16 mouse cellular contexts compared by ENCODE assay signal in genomic region chr14:121620567-121620966, GRCm38 (mm10).
DNase-seq lines count a peak whose midpoint lies in the region; ATAC-seq lines count a peak whose summit lies in the region.
"Had no signal": no experiment of that assay in that cellular context is flagged by ENCODE, and none has a peak within 500 bp of the region (broad histone marks: within the 10 kb centered on the region; RNA-seq: fewer than 3 reads in every experiment).

No protein-coding gene starts in this region.

- WGBS in kidney, embryonic 15.5 days: 47% methylated on average over 3 of the region's 3 CpGs

- H3K4me2 ChIP-seq in kidney, embryonic 15.5 days: no peak overlapping the region
- H3K4me2 ChIP-seq: embryonic facial prominence, embryonic 13.5 days; forebrain, embryonic 13.5 days; forebrain, embryonic 15.5 days had no signal

- no peaks in the 10 kb centered on the region for H3K9me3 ChIP-seq in kidney, embryonic 15.5 days (replicated peaks)
- H3K9me3 ChIP-seq: embryonic facial prominence, embryonic 13.5 days; forebrain, embryonic 13.5 days; forebrain, embryonic 15.5 days had no signal

- peak; percentile 46 for DNase-seq in gastrocnemius, adult 18-20 months (ENCODE audit: low spot score)
- DNase-seq in gastrocnemius, postnatal 4 days (ENCODE audit: low spot score in 2 of 2): no peak
- no peak for DNase-seq in kidney, adult 9 months
- no peak for DNase-seq in cerebellum, postnatal 14 days
- DNase-seq: adrenal gland, adult 2 months; adrenal gland, postnatal 10 days; adrenal gland, postnatal 25 days; cerebellum, adult 11 months; cerebellum, adult 18-20 months; cerebellum, adult 8-10 months; cerebellum, adult 9-11 months; forebrain, postnatal 0 days had no signal

- no peaks in the 10 kb centered on the region for H3K4me1 ChIP-seq in kidney, embryonic 15.5 days
- H3K4me1 ChIP-seq: forebrain, embryonic 13.5 days had no signal

- H3K27ac ChIP-seq in kidney, embryonic 15.5 days: no peak overlapping the region
- H3K27ac ChIP-seq: embryonic facial prominence, embryonic 13.5 days; forebrain, embryonic 13.5 days; forebrain, embryonic 15.5 days had no signal

- H3K4me3 ChIP-seq in kidney, embryonic 15.5 days (replicated peaks): no peak overlapping the region
- H3K4me3 ChIP-seq: embryonic facial prominence, embryonic 13.5 days; forebrain, embryonic 13.5 days; forebrain, embryonic 15.5 days had no signal

- peaks cover 40% of the 10 kb centered on the region for H3K36me3 ChIP-seq in kidney, embryonic 15.5 days
- H3K36me3 ChIP-seq: forebrain, embryonic 15.5 days had no signal

- H3K9ac ChIP-seq in kidney, embryonic 15.5 days: no peak overlapping the region
- H3K9ac ChIP-seq: embryonic facial prominence, embryonic 13.5 days; forebrain, embryonic 13.5 days; forebrain, embryonic 15.5 days; forebrain, postnatal 0 days had no signal

- H3K27me3 ChIP-seq in kidney, embryonic 15.5 days: no peaks in the 10 kb centered on the region
- H3K27me3 ChIP-seq: embryonic facial prominence, embryonic 13.5 days; forebrain, embryonic 13.5 days; forebrain, embryonic 15.5 days had no signal

- ATAC-seq in kidney, embryonic 15.5 days (replicated peaks; ENCODE audit: low FRiP score): 0 out of 2 replicates have a peak, but pooled peaks have one; percentile 37
- ATAC-seq: forebrain, embryonic 13.5 days; forebrain, embryonic 15.5 days; forebrain, postnatal 0 days had no signal
